Comparison of ENCODE assay signal across 24 mouse cellular contexts in the genomic region with DNA sequence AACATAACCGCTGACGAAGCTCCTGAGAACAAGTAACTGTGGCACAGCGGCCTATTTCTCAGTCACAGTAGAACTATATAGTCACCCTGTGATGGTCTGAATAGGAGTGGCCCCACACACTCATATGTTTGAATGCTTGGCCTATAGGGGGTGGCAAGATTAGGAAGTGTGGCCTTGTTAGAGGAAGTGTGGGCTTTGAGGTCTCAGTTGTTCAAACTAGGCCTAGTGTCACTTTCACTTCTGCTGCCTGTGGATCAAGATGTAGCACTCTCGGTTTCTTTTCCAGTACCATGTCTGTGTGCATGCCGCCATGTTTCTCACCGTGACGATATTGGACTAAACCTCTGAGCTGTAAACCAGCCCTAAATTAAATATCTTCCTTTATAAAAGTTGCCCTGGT. TPM values are rescaled to one million over a fixed set of nuclear protein-coding genes. Genes with fewer than 3 reads are reported as not detected.
DNase-seq lines count a peak whose midpoint lies in the region; ATAC-seq and TF ChIP-seq lines count a peak whose summit lies in the region.
"Had no signal": no experiment of that assay in that cellular context is flagged by ENCODE, and none has a peak within 500 bp of the region (broad histone marks: within the 10 kb centered on the region; RNA-seq: fewer than 3 reads in every experiment).

No protein-coding gene starts in this region.

- no peak overlapping the region for H3K9ac ChIP-seq in intestine, embryonic 16.5 days (ENCODE audit: low read depth, low read length)
- no peak overlapping the region for H3K9ac ChIP-seq in intestine, embryonic 15.5 days
- no peak overlapping the region for H3K9ac ChIP-seq in kidney, embryonic 15.5 days
- H3K9ac ChIP-seq: embryonic facial prominence, embryonic 13.5 days; forebrain, embryonic 15.5 days; heart, embryonic 15.5 days; liver, embryonic 13.5 days; neural tube, embryonic 12.5 days had no signal

- no peak overlapping the region for H3K4me2 ChIP-seq in intestine, embryonic 16.5 days (ENCODE audit: low read depth, low read length)
- no peak overlapping the region for H3K4me2 ChIP-seq in intestine, embryonic 15.5 days (replicated peaks)
- no peak overlapping the region for H3K4me2 ChIP-seq in kidney, embryonic 15.5 days
- H3K4me2 ChIP-seq: embryonic facial prominence, embryonic 13.5 days; forebrain, embryonic 15.5 days; heart, embryonic 15.5 days; liver, embryonic 13.5 days; midbrain, embryonic 11.5 days; neural tube, embryonic 12.5 days had no signal

- no peak overlapping the region for H3K27ac ChIP-seq in intestine, embryonic 16.5 days (ENCODE audit: low read length)
- H3K27ac ChIP-seq in intestine, embryonic 15.5 days: no peak overlapping the region
- H3K27ac ChIP-seq in spleen, adult 2 months (ENCODE audit: insufficient read depth, low read length): no peak overlapping the region
- H3K27ac ChIP-seq in macrophage: peak overlapping the region; percentile 22; the same call in 1 of the 2 replicates
- H3K27ac ChIP-seq in kidney, embryonic 15.5 days: no peak overlapping the region
- H3K27ac ChIP-seq: embryonic facial prominence, embryonic 13.5 days; forebrain, embryonic 15.5 days; heart, adult 2 months; heart, embryonic 15.5 days; left cerebral cortex, adult 2 months; limb, embryonic 10.5 days; liver, embryonic 13.5 days; neural tube, embryonic 12.5 days had no signal

- WGBS in intestine, embryonic 16.5 days: 96% methylated on average over 7 of the region's 7 CpGs
- WGBS in intestine, embryonic 15.5 days: 94% methylated on average over 7 of the region's 7 CpGs
- 76% methylated on average over 7 of the region's 7 CpGs for WGBS in spleen, adult 2 months
- 66% methylated on average over 7 of the region's 7 CpGs for WGBS in macrophage (ENCODE audit: missing documents)
- 94% methylated on average over 7 of the region's 7 CpGs for WGBS in kidney, embryonic 15.5 days

- peak; percentile 3 to 54 for DNase-seq in spleen, adult 2 months (ENCODE audit: low read depth in 1 of 2, low spot score in 2 of 2)
- DNase-seq in spleen, postnatal 14 days (ENCODE audit: low spot score in 2 of 2): no peak
- peak; percentile 75 for DNase-seq in splenic B cell, adult 2 months (ENCODE audit: low read depth, low spot score)
- no peak for DNase-seq in cerebellum, postnatal 36 days
- DNase-seq: cerebellum, adult 9-11 months; gastrocnemius, postnatal 14 days; heart, adult 2 months; kidney, adult 18-20 months; kidney, postnatal 25 days; liver, embryonic 13.5 days; thymus, postnatal 25 days had no signal

- H3K27me3 ChIP-seq in intestine, embryonic 16.5 days (replicated peaks; ENCODE audit: control insufficient read depth, insufficient read depth, low read length): no peaks in the 10 kb centered on the region
- H3K27me3 ChIP-seq in intestine, embryonic 15.5 days (replicated peaks): no peaks in the 10 kb centered on the region
- no peaks in the 10 kb centered on the region for H3K27me3 ChIP-seq in spleen, adult 2 months (ENCODE audit: control insufficient read depth, insufficient read depth, low read length)
- H3K27me3 ChIP-seq in splenic B cell, adult 2 months (ENCODE audit: control insufficient read depth, insufficient read depth, low read length, poor library complexity, severe bottlenecking): peaks cover 2% of the 10 kb centered on the region; the same call in 1 of the 2 replicates
- H3K27me3 ChIP-seq in kidney, embryonic 15.5 days: no peaks in the 10 kb centered on the region
- H3K27me3 ChIP-seq: embryonic facial prominence, embryonic 13.5 days; forebrain, embryonic 15.5 days; heart, embryonic 15.5 days; liver, embryonic 13.5 days; neural tube, embryonic 12.5 days had no signal

- no peak for TF ChIP-seq CTCF in spleen, adult 2 months (IDR thresholded peaks at IDR 0.05; ENCODE audit: extremely low read depth, insufficient read depth, insufficient read length, insufficient replicate concordance)

- no peak for TF ChIP-seq POLR2A in spleen, adult 2 months (IDR thresholded peaks at IDR 0.05; ENCODE audit: low read depth, low read length)

- no peaks in the 10 kb centered on the region for H3K9me3 ChIP-seq in intestine, embryonic 16.5 days (ENCODE audit: control insufficient read depth, low read length)
- no peaks in the 10 kb centered on the region for H3K9me3 ChIP-seq in intestine, embryonic 15.5 days
- no peaks in the 10 kb centered on the region for H3K9me3 ChIP-seq in kidney, embryonic 15.5 days (replicated peaks)
- H3K9me3 ChIP-seq: embryonic facial prominence, embryonic 13.5 days; forebrain, embryonic 15.5 days; heart, embryonic 15.5 days; limb, embryonic 10.5 days; liver, embryonic 13.5 days; neural tube, embryonic 12.5 days had no signal

- no peaks in the 10 kb centered on the region for H3K79me2 ChIP-seq in macrophage (ENCODE audit: inconsistent target)

- no peaks in the 10 kb centered on the region for H3K36me3 ChIP-seq in intestine, embryonic 16.5 days (ENCODE audit: control insufficient read depth, insufficient read depth, low read length)
- 0 out of 2 replicates have a peak, but pooled peaks cover 2% of the 10 kb centered on the region for H3K36me3 ChIP-seq in intestine, embryonic 15.5 days
- peaks cover 10% of the 10 kb centered on the region for H3K36me3 ChIP-seq in spleen, adult 2 months (ENCODE audit: control insufficient read depth, insufficient read depth, low read length)
- peaks cover 27% of the 10 kb centered on the region; the same call in 1 of the 2 replicates for H3K36me3 ChIP-seq in macrophage (ENCODE audit: inconsistent target)
- peaks cover 2% of the 10 kb centered on the region; the same call in 1 of the 2 replicates for H3K36me3 ChIP-seq in splenic B cell, adult 2 months (ENCODE audit: control insufficient read depth, insufficient read depth, low read length, poor library complexity, severe bottlenecking)
- H3K36me3 ChIP-seq in kidney, embryonic 15.5 days: peaks cover 34% of the 10 kb centered on the region

- ATAC-seq in intestine, embryonic 16.5 days: peak; percentile 38; the same call in 1 of the 2 replicates
- ATAC-seq in intestine, embryonic 15.5 days: no peak
- ATAC-seq in kidney, embryonic 15.5 days (replicated peaks; ENCODE audit: low FRiP score): no peak
- ATAC-seq: forebrain, embryonic 15.5 days; hindbrain, embryonic 16.5 days had no signal

- H3K4me1 ChIP-seq in intestine, embryonic 16.5 days (ENCODE audit: control insufficient read depth, insufficient read depth, low read length): no peaks in the 10 kb centered on the region
- H3K4me1 ChIP-seq in intestine, embryonic 15.5 days (replicated peaks): no peaks in the 10 kb centered on the region
- no peaks in the 10 kb centered on the region for H3K4me1 ChIP-seq in spleen, adult 2 months (ENCODE audit: control insufficient read depth, insufficient read depth, insufficient read length)
- H3K4me1 ChIP-seq in kidney, embryonic 15.5 days: no peaks in the 10 kb centered on the region
- H3K4me1 ChIP-seq: embryonic facial prominence, embryonic 13.5 days; forebrain, embryonic 15.5 days; heart, embryonic 15.5 days; limb, embryonic 10.5 days; liver, embryonic 13.5 days; neural tube, embryonic 12.5 days had no signal

- no peak overlapping the region for H3K4me3 ChIP-seq in intestine, embryonic 16.5 days (ENCODE audit: low read length)
- H3K4me3 ChIP-seq in intestine, embryonic 15.5 days (replicated peaks): no peak overlapping the region
- H3K4me3 ChIP-seq in spleen, adult 2 months (ENCODE audit: extremely low read depth, insufficient read depth, insufficient read length): no peak overlapping the region
- no peak overlapping the region for H3K4me3 ChIP-seq in macrophage (ENCODE audit: inconsistent target)
- no peak overlapping the region for H3K4me3 ChIP-seq in kidney, embryonic 15.5 days (replicated peaks)
- H3K4me3 ChIP-seq: embryonic facial prominence, embryonic 13.5 days; forebrain, embryonic 15.5 days; heart, adult 2 months; heart, embryonic 15.5 days; left cerebral cortex, adult 2 months; limb, embryonic 10.5 days; liver, embryonic 13.5 days; neural tube, embryonic 12.5 days had no signal

RNA-seq across cellular contexts. Expression of gene Copg2, which starts 40.6 kb away (rescaled TPM):
- polyA plus RNA-seq in intestine, embryonic 16.5 days (2015; fragmentation: Nextera tagmentation; extraction: Ambion mirVana): 17.1 TPM in 2 replicates
- polyA plus RNA-seq in intestine, embryonic 15.5 days (2015; fragmentation: Nextera tagmentation; extraction: Ambion mirVana): 14.9 and 16.9 TPM in 2 replicates
- 4.4 and 5.5 TPM in 2 replicates for polyA plus RNA-seq in spleen, adult 2 months (2012; rRNA removed)
- total RNA-seq in macrophage (2018; cell fraction: chromatin; rRNA removed): 10 to 100 TPM in 25 of 26 experiments, 1 to 10 TPM in 1; 5.1 to 53.8 (median 40.6) TPM
- 10 to 100 TPM; 18.9 to 30.5 (median 25.8) TPM for total RNA-seq in macrophage (2018; cell fraction: cytosol; rRNA removed)
- total RNA-seq in macrophage (2018; cell fraction: nucleus; rRNA removed): 10 to 100 TPM; 10.7 to 40.3 (median 29.9) TPM
- polyA plus RNA-seq in macrophage (2018): 17.0 to 28.8 TPM (median 23.3 TPM) in 3 replicates
- 24.6 and 26.2 TPM in 2 replicates for polyA plus RNA-seq in kidney, embryonic 15.5 days (2015; fragmentation: Nextera tagmentation; extraction: Ambion mirVana)

RNA-seq across cellular contexts. Expression of gene Tsga13, which starts 59.4 kb away (rescaled TPM):
- not detected in 2 replicates for polyA plus RNA-seq in intestine, embryonic 16.5 days (2015; fragmentation: Nextera tagmentation; extraction: Ambion mirVana)
- polyA plus RNA-seq in intestine, embryonic 15.5 days (2015; fragmentation: Nextera tagmentation; extraction: Ambion mirVana): 0.19 TPM in 1 of 2 replicates, not detected in the other
- 0.16 and 0.32 TPM in 2 replicates for polyA plus RNA-seq in spleen, adult 2 months (2012; rRNA removed)
- total RNA-seq in macrophage (2018; cell fraction: chromatin; rRNA removed): not detected
- total RNA-seq in macrophage (2018; cell fraction: cytosol; rRNA removed): not detected
- total RNA-seq in macrophage (2018; cell fraction: nucleus; rRNA removed): not detected
- polyA plus RNA-seq in macrophage (2018): not detected in 3 replicates
- polyA plus RNA-seq in kidney, embryonic 15.5 days (2015; fragmentation: Nextera tagmentation; extraction: Ambion mirVana): 0.32 and 0.33 TPM in 2 replicates
- total RNA-seq: gastrocnemius, postnatal 14 days; heart, adult 2 months; hematopoietic stem cell, adult 5-6 weeks; left cerebral cortex, adult 2 months had no signal
- polyA plus RNA-seq: embryonic facial prominence, embryonic 13.5 days; heart, adult 2 months; limb, embryonic 10.5 days; liver, embryonic 13.5 days; neural tube, embryonic 12.5 days had no signal

Comparison
In these comparisons a context has a peak if more than half of its experiments do, and no peak if none do; other contexts are left out.
1. DNase-seq: peak in spleen, adult 2 months (2 of 2) and splenic B cell, adult 2 months (single experiment); none in spleen, postnatal 14 days (0 of 2) and cerebellum, postnatal 36 days (0 of 2).